In genomic region chr12:80191371-80191770, GRCm38 (mm10) we compare ENCODE assay signal across 22 mouse cellular contexts.
DNase-seq lines count a peak whose midpoint lies in the region; ATAC-seq lines count a peak whose summit lies in the region.
"Had no signal": no experiment of that assay in that cellular context is flagged by ENCODE, and none has a peak within 500 bp of the region (broad histone marks: within the 10 kb centered on the region; RNA-seq: fewer than 3 reads in every experiment).

No protein-coding gene starts in this region.

- H3K4me2 ChIP-seq in midbrain, embryonic 13.5 days (replicated peaks) = no peak overlapping the region
- no peak overlapping the region for H3K4me2 ChIP-seq in hindbrain, embryonic 16.5 days (ENCODE audit: low read length)
- H3K4me2 ChIP-seq: embryonic facial prominence, embryonic 12.5 days; forebrain, embryonic 13.5 days; limb, embryonic 15.5 days had no signal

- peak overlapping the region; percentile 62 for H3K27ac ChIP-seq in midbrain, embryonic 10.5 days (replicated peaks)
- no peak overlapping the region for H3K27ac ChIP-seq in midbrain, embryonic 13.5 days
- H3K27ac ChIP-seq in hindbrain, embryonic 16.5 days (ENCODE audit: low read depth, low read length) = no peak overlapping the region; the same call in 1 of the 2 replicates
- H3K27ac ChIP-seq: embryonic facial prominence, embryonic 12.5 days; forebrain, embryonic 13.5 days; kidney, postnatal 0 days; limb, embryonic 15.5 days had no signal

- no peak overlapping the region for H3K4me3 ChIP-seq in midbrain, embryonic 10.5 days
- no peak overlapping the region for H3K4me3 ChIP-seq in midbrain, embryonic 13.5 days (replicated peaks)
- no peak overlapping the region for H3K4me3 ChIP-seq in hindbrain, embryonic 16.5 days (ENCODE audit: low read length)
- H3K4me3 ChIP-seq: embryonic facial prominence, embryonic 12.5 days; erythroblast, embryonic 14.5 days; forebrain, embryonic 13.5 days; limb, embryonic 15.5 days had no signal

- H3K27me3 ChIP-seq in midbrain, embryonic 10.5 days (ENCODE audit: low read depth, poor library complexity, severe bottlenecking) = no peaks in the 10 kb centered on the region
- H3K27me3 ChIP-seq in midbrain, embryonic 13.5 days = no peaks in the 10 kb centered on the region
- H3K27me3 ChIP-seq in hindbrain, embryonic 16.5 days (replicated peaks; ENCODE audit: control insufficient read depth, insufficient read depth, low read length) = no peaks in the 10 kb centered on the region
- H3K27me3 ChIP-seq: embryonic facial prominence, embryonic 12.5 days; forebrain, embryonic 13.5 days; limb, embryonic 15.5 days had no signal

- peaks cover 84% of the 10 kb centered on the region for H3K36me3 ChIP-seq in midbrain, embryonic 10.5 days
- H3K36me3 ChIP-seq in midbrain, embryonic 13.5 days = peaks cover 3% of the 10 kb centered on the region; the same call in 1 of the 2 replicates
- H3K36me3 ChIP-seq in hindbrain, embryonic 16.5 days (ENCODE audit: control insufficient read depth, insufficient read depth, low read length) = peaks cover 9% of the 10 kb centered on the region

- whole genome bisulfite sequencing in midbrain, embryonic 10.5 days = 90% methylated on average over 6 of the region's 6 CpGs
- 80% methylated on average over 6 of the region's 6 CpGs for WGBS in midbrain, embryonic 13.5 days
- WGBS in hindbrain, embryonic 16.5 days = 77% methylated on average over 5 of the region's 6 CpGs

- no peak overlapping the region for H3K9ac ChIP-seq in midbrain, embryonic 13.5 days (replicated peaks)
- H3K9ac ChIP-seq in hindbrain, embryonic 16.5 days (ENCODE audit: low read depth, low read length) = no peak overlapping the region
- H3K9ac ChIP-seq: embryonic facial prominence, embryonic 12.5 days; forebrain, embryonic 13.5 days; limb, embryonic 15.5 days; liver, postnatal 0 days had no signal

- peak; percentile 43 for DNase-seq in embryo, embryonic 10.5 days (ENCODE audit: low spot score)
- DNase-seq in embryo, embryonic 11 days = no peak
- DNase-seq in midbrain, embryonic 10.5 days (ENCODE audit: low spot score) = no peak
- peak; percentile 44 for DNase-seq in ES-CJ7 (ENCODE audit: low read depth, low spot score)
- no peak for DNase-seq in adrenal gland, adult 8-10 months
- DNase-seq: adrenal gland, postnatal 10 days; cerebellum, adult 9-11 months; gastrocnemius, postnatal 14 days; heart, adult 18-20 months; heart, postnatal 4 days; liver, postnatal 0 days; lung, postnatal 10 days; thymus, adult 2 months had no signal

- no peaks in the 10 kb centered on the region for H3K9me3 ChIP-seq in midbrain, embryonic 10.5 days (replicated peaks)
- H3K9me3 ChIP-seq in midbrain, embryonic 13.5 days = no peaks in the 10 kb centered on the region
- no peaks in the 10 kb centered on the region for H3K9me3 ChIP-seq in hindbrain, embryonic 16.5 days (ENCODE audit: control insufficient read depth, low read length)
- H3K9me3 ChIP-seq: embryonic facial prominence, embryonic 12.5 days; forebrain, embryonic 13.5 days; limb, embryonic 15.5 days had no signal

- 0 out of 2 replicates have a peak, but pooled peaks cover 7% of the 10 kb centered on the region for H3K4me1 ChIP-seq in midbrain, embryonic 10.5 days
- H3K4me1 ChIP-seq in midbrain, embryonic 13.5 days (replicated peaks) = no peaks in the 10 kb centered on the region
- H3K4me1 ChIP-seq in hindbrain, embryonic 16.5 days (ENCODE audit: control insufficient read depth, insufficient read depth, low read depth, low read length) = no peaks in the 10 kb centered on the region
- H3K4me1 ChIP-seq: embryonic facial prominence, embryonic 12.5 days; forebrain, embryonic 13.5 days; limb, embryonic 15.5 days had no signal

- no peak for ATAC-seq in midbrain, embryonic 13.5 days
- peak; percentile 50; the same call in 1 of the 2 replicates for ATAC-seq in hindbrain, embryonic 16.5 days
- no peak for ATAC-seq in cerebellum, adult (ENCODE audit: insufficient number of reproducible peaks, low FRiP score, low TSS enrichment)
- ATAC-seq: forebrain, embryonic 13.5 days; intestine, postnatal 0 days; liver, postnatal 0 days had no signal

Comparison
In these comparisons a context has a peak if more than half of its experiments do, and no peak if none do; other contexts are left out.
1. DNase-seq: peak in embryo, embryonic 10.5 days (single experiment) and ES-CJ7 (single experiment); none in embryo, embryonic 11 days (single experiment), midbrain, embryonic 10.5 days (single experiment) and adrenal gland, adult 8-10 months (single experiment).